Mouse (Mus musculus) Muller cell, postnatal 12 days (primary cell): Measurements from ENCODE around the gene Hcrtr2.

Experiments used
- DNase-seq: peaks from one replicate; pipeline ENCODE4 v3.0.0-alpha.2; 2015; ENCODE audit errors: inconsistent ontology term

Hcrtr2 gene

GRCm38 (mm10) chr9:76235945-76236503, 87.6 kb downstream of the Hcrtr2 start:
- peak; percentile 53 for DNase-seq

- DNase-seq, result no peak
These were observed 88.8 kb downstream of the Hcrtr2 start for GRCm38 (mm10) chr9:76234899-76235298.

- no peak for DNase-seq
These were observed 93.3 kb downstream of the Hcrtr2 start for GRCm38 (mm10) chr9:76230400-76230799.

GRCm38 (mm10) chr9:76217178-76217975, 106.3 kb downstream of the Hcrtr2 start:
- no peak for DNase-seq

- DNase-seq, result no peak
These were observed 109.0 kb downstream of the Hcrtr2 start for GRCm38 (mm10) chr9:76214678-76215077.

GRCm38 (mm10) chr9:76213557-76213956, 110.1 kb downstream of the Hcrtr2 start, which contains the start of gene Gfral:
Gfral (minus strand) TSS chr9:76213657.
- DNase-seq, result no peak

GRCm38 (mm10) chr9:76196917-76197316, 126.7 kb downstream of the Hcrtr2 start:
- DNase-seq, result no peak

- DNase-seq, result no peak
These were observed 144.4 kb downstream of the Hcrtr2 start for GRCm38 (mm10) chr9:76179221-76179620.
